Mouse (Mus musculus) lung, postnatal 0 days (tissue): ENCODE data around the gene C2cd4b.

ENCODE experiments used
- CTCF ChIP-seq: IDR thresholded peaks from 2 replicates; pipeline ENCODE4 v1.5.1; 2016; ENCODE audit warnings: antibody characterized with exemption, mild to moderate bottlenecking
- EP300 ChIP-seq: IDR thresholded peaks from 2 replicates; pipeline ENCODE4 v1.6.1; 2016; ENCODE audit warnings: antibody characterized with exemption, mild to moderate bottlenecking, control low read depth

- TF ChIP-seq CTCF, result no peak
- no peak for TF ChIP-seq EP300
Observed at GRCm38 (mm10) chr9:67717081-67717480, 42.2 kb upstream of the C2cd4b start.
